Mouse (Mus musculus): Measurements from ENCODE around the gene Efna3. TPM values are rescaled to one million over a fixed set of nuclear protein-coding genes. Genes with fewer than 3 reads are reported as not detected.

Efna3 gene
- total and polyA plus RNA-seq, 2 experiments: not detected

GRCm38 (mm10) chr3:89284261-89284660 is 38.5 kb downstream of the Efna3 start:
- no peak overlapping the region for H3K4me3 ChIP-seq (ENCODE audit: insufficient read depth, low read depth, low read length)
- H3K36me3 ChIP-seq (ENCODE audit: control insufficient read depth, insufficient read depth, low read length): no peaks in the 10 kb centered on the region
- peak overlapping the region; percentile 76 for H3K27ac ChIP-seq (replicated peaks; ENCODE audit: insufficient read depth, low read depth, low read length)
- H3K79me2 ChIP-seq (ENCODE audit: control insufficient read depth, insufficient read depth, low read length): 0 out of 2 replicates have a peak, but pooled peaks cover under 1% of the 10 kb centered on the region
- 26% methylated on average over 3 of the region's 3 CpGs for WGBS
- TF ChIP-seq CTCF (IDR thresholded peaks at IDR 0.05; ENCODE audit: low read depth, low read length) (no peak), POLR2A (IDR thresholded peaks at IDR 0.05; ENCODE audit: extremely low read depth, insufficient read depth, low read length) (no peak)
- DNase-seq (ENCODE audit: extremely low read depth, low read depth, low spot score): peak; percentile 92
- H3K9ac ChIP-seq (ENCODE audit: low read depth, low read length): peak overlapping the region; percentile 63
- no peaks in the 10 kb centered on the region for H3K27me3 ChIP-seq (ENCODE audit: control insufficient read depth, insufficient read depth, low read length)
- H3K4me1 ChIP-seq (ENCODE audit: control insufficient read depth, insufficient read depth, low read length): peaks cover 32% of the 10 kb centered on the region

- H3K4me3 ChIP-seq (ENCODE audit: insufficient read depth, low read depth, low read length): no peak overlapping the region
- no peaks in the 10 kb centered on the region for H3K36me3 ChIP-seq (ENCODE audit: control insufficient read depth, insufficient read depth, low read length)
- DNase-seq (ENCODE audit: extremely low read depth, low read depth, low spot score): no peak
- no peak overlapping the region for H3K27ac ChIP-seq (replicated peaks; ENCODE audit: insufficient read depth, low read depth, low read length)
- peaks cover 15% of the 10 kb centered on the region for H3K4me1 ChIP-seq (ENCODE audit: control insufficient read depth, insufficient read depth, low read length)
- TF ChIP-seq CTCF (IDR thresholded peaks at IDR 0.05; ENCODE audit: low read depth, low read length) (no peak), POLR2A (IDR thresholded peaks at IDR 0.05; ENCODE audit: extremely low read depth, insufficient read depth, low read length) (no peak)
- H3K27me3 ChIP-seq (ENCODE audit: control insufficient read depth, insufficient read depth, low read length): no peaks in the 10 kb centered on the region
- no peak overlapping the region for H3K9ac ChIP-seq (ENCODE audit: low read depth, low read length)
- 16% methylated on average over 4 of the region's 4 CpGs for WGBS
- peaks cover 20% of the 10 kb centered on the region; the same call in 1 of the 2 replicates for H3K79me2 ChIP-seq (ENCODE audit: control insufficient read depth, insufficient read depth, low read length)
Observed at GRCm38 (mm10) chr3:89282291-89282643, 40.5 kb downstream of the Efna3 start.

- 7% methylated on average over 20 of the region's 20 CpGs for WGBS
- H3K79me2 ChIP-seq (ENCODE audit: control insufficient read depth, insufficient read depth, low read length): peaks cover 25% of the 10 kb centered on the region; the same call in 1 of the 2 replicates
- peak; percentile 77 for DNase-seq (ENCODE audit: extremely low read depth, low read depth, low spot score)
- H3K27me3 ChIP-seq (ENCODE audit: control insufficient read depth, insufficient read depth, low read length): no peaks in the 10 kb centered on the region
- peak overlapping the region; percentile 66 for H3K9ac ChIP-seq (ENCODE audit: low read depth, low read length)
- peak overlapping the region; percentile 93 for H3K27ac ChIP-seq (replicated peaks; ENCODE audit: insufficient read depth, low read depth, low read length)
- H3K4me1 ChIP-seq (ENCODE audit: control insufficient read depth, insufficient read depth, low read length): peaks cover 16% of the 10 kb centered on the region
- TF ChIP-seq POLR2A (IDR thresholded peaks at IDR 0.05; ENCODE audit: extremely low read depth, insufficient read depth, low read length): no peak
- peak; percentile 98 for TF ChIP-seq CTCF (IDR thresholded peaks at IDR 0.05; ENCODE audit: low read depth, low read length)
- no peaks in the 10 kb centered on the region for H3K36me3 ChIP-seq (ENCODE audit: control insufficient read depth, insufficient read depth, low read length)
- H3K4me3 ChIP-seq (ENCODE audit: insufficient read depth, low read depth, low read length): peak overlapping the region; percentile 33; the same call in 1 of the 2 replicates
Observed at GRCm38 (mm10) chr3:89281579-89282290, 41.0 kb downstream of the Efna3 start.

- Histone ChIP-seq H3K79me2 (ENCODE audit: control insufficient read depth, insufficient read depth, low read length) (peaks cover 29% of the 10 kb centered on the region; the same call in 1 of the 2 replicates), H3K27me3 (ENCODE audit: control insufficient read depth, insufficient read depth, low read length) (no peaks in the 10 kb centered on the region), H3K9ac (ENCODE audit: low read depth, low read length) (peak within 1 kb of the TSS; percentile 75), H3K36me3 (ENCODE audit: control insufficient read depth, insufficient read depth, low read length) (peaks cover 4% of the 10 kb centered on the region), H3K4me3 (ENCODE audit: insufficient read depth, low read depth, low read length) (peak within 1 kb of the TSS; percentile 86), H3K27ac (replicated peaks; ENCODE audit: insufficient read depth, low read depth, low read length) (peak within 1 kb of the TSS; percentile 93), H3K4me1 (ENCODE audit: control insufficient read depth, insufficient read depth, low read length) (peaks cover 24% of the 10 kb centered on the region)
- under 1% methylated on average over 52 of the region's 52 CpGs for WGBS
- TF ChIP-seq POLR2A (IDR thresholded peaks at IDR 0.05; ENCODE audit: extremely low read depth, insufficient read depth, low read length) (peak; percentile 57; the same call in 1 of the 2 replicates), CTCF (IDR thresholded peaks at IDR 0.05; ENCODE audit: low read depth, low read length) (no peak; the same call in 1 of the 2 replicates)
- DNase-seq (ENCODE audit: extremely low read depth, low read depth, low spot score): peak; percentile 94
Observed at GRCm38 (mm10) chr3:89280606-89281511, 41.9 kb downstream of the Efna3 start, which contains the start of gene Efna1. Efna1 (minus strand) TSS chr3:89281142.

- Histone ChIP-seq H3K27ac (replicated peaks; ENCODE audit: insufficient read depth, low read depth, low read length) (peak overlapping the region; percentile 94), H3K79me2 (ENCODE audit: control insufficient read depth, insufficient read depth, low read length) (peaks cover 30% of the 10 kb centered on the region; the same call in 1 of the 2 replicates), H3K9ac (ENCODE audit: low read depth, low read length) (peak overlapping the region; percentile 77), H3K4me3 (ENCODE audit: insufficient read depth, low read depth, low read length) (peak overlapping the region; percentile 86), H3K27me3 (ENCODE audit: control insufficient read depth, insufficient read depth, low read length) (no peaks in the 10 kb centered on the region), H3K4me1 (ENCODE audit: control insufficient read depth, insufficient read depth, low read length) (peaks cover 30% of the 10 kb centered on the region), H3K36me3 (ENCODE audit: control insufficient read depth, insufficient read depth, low read length) (peaks cover 11% of the 10 kb centered on the region)
- WGBS: under 1% methylated on average over 29 of the region's 29 CpGs
- TF ChIP-seq POLR2A (IDR thresholded peaks at IDR 0.05; ENCODE audit: extremely low read depth, insufficient read depth, low read length) (0 out of 2 replicates have a peak, but pooled peaks have one; percentile 42), CTCF (IDR thresholded peaks at IDR 0.05; ENCODE audit: low read depth, low read length) (no peak)
- peak; percentile 96 for DNase-seq (ENCODE audit: extremely low read depth, low read depth, low spot score)
Observed at GRCm38 (mm10) chr3:89280050-89280605, 42.6 kb downstream of the Efna3 start.

All from liver, adult 2 months (tissue).